Mouse (Mus musculus): ENCODE results near the gene Adamts6. TPM values are rescaled to one million over a fixed set of nuclear protein-coding genes. Genes with fewer than 3 reads are reported as not detected.

The Adamts6 gene
- total and polyA plus RNA-seq, 2 experiments from 2014 or later, result 0.38 to 4.6 TPM

DNA sequence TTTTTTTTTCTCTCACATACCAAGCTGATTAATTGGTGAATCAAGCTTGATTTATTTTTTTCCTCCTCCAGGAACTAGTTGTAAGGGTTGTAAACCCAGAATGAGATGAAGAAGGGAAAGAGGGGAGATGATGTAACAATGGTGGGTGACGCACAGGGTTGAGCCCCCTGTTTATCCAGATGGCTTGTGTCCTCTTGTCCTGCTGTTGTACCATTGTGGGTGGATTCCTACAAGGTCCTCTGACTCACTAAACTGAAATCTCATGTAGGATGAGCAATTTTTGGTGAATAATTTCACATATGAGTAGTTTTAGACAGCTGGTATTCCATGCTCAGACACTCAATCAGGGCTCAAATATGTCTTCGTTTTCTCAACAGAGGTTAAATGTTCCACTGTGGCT, 233.9 kb downstream of the Adamts6 start:
- 95% methylated on average over 2 of the region's 2 CpGs for WGBS

DNA sequence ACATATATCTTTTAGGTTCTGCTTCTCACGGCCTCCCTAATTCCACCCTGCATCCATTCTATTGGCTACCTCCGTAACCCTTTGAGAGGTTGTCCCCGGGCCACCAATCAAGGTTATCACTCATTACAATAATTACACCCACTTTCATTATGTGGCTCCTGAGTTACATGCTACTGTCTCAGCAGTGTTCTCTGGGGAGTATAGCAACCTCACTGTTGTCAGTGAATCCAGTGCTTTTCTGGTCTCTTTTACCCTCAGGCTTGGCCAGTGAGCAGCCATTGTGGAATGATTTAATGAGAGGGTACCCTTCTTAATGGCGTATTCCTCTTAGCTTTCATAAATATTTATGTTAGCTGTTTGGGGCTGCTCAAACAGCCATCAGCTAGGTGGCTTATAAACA, 238.0 kb downstream of the Adamts6 start:
- H3K36me3 ChIP-seq (ENCODE audit: insufficient read depth, low read length), result no peaks in the 10 kb centered on the region
- ATAC-seq (ENCODE audit: low FRiP score) (no peak), DNase-seq (ENCODE audit: low spot score) (no peak)
- no peak overlapping the region for H3K27ac ChIP-seq (ENCODE audit: low read depth, low read length)
- no peak for TF ChIP-seq CTCF (IDR thresholded peaks at IDR 0.05)
- no peak overlapping the region for H3K4me2 ChIP-seq (ENCODE audit: low read depth, low read length, poor library complexity, severe bottlenecking)
- H3K9ac ChIP-seq (replicated peaks; ENCODE audit: low read length, poor library complexity, severe bottlenecking), result no peak overlapping the region
- no peaks in the 10 kb centered on the region for H3K4me1 ChIP-seq (ENCODE audit: insufficient read depth, low read length)
- no peak overlapping the region for H3K4me3 ChIP-seq (ENCODE audit: low read depth, low read length)
- H3K9me3 ChIP-seq (ENCODE audit: low read length), result no peaks in the 10 kb centered on the region
- H3K27me3 ChIP-seq (ENCODE audit: insufficient read depth, low read length), result no peaks in the 10 kb centered on the region
- 75% methylated on average over 4 of the region's 4 CpGs for WGBS

More for the DNA sequence above, 233.9 kb downstream of the Adamts6 start:
- Histone ChIP-seq H3K9me3 (ENCODE audit: low read length) (no peaks in the 10 kb centered on the region), H3K4me2 (ENCODE audit: low read depth, low read length, poor library complexity, severe bottlenecking) (no peak overlapping the region), H3K36me3 (ENCODE audit: insufficient read depth, low read length) (no peaks in the 10 kb centered on the region), H3K4me3 (ENCODE audit: low read depth, low read length) (no peak overlapping the region), H3K27ac (ENCODE audit: low read depth, low read length) (no peak overlapping the region), H3K27me3 (ENCODE audit: insufficient read depth, low read length) (no peaks in the 10 kb centered on the region), H3K4me1 (ENCODE audit: insufficient read depth, low read length) (no peaks in the 10 kb centered on the region), H3K9ac (replicated peaks; ENCODE audit: low read length, poor library complexity, severe bottlenecking) (no peak overlapping the region)
- no peak for DNase-seq (ENCODE audit: low spot score)
- TF ChIP-seq CTCF (IDR thresholded peaks at IDR 0.05), result no peak
- no peak for ATAC-seq (ENCODE audit: low FRiP score)

DNA sequence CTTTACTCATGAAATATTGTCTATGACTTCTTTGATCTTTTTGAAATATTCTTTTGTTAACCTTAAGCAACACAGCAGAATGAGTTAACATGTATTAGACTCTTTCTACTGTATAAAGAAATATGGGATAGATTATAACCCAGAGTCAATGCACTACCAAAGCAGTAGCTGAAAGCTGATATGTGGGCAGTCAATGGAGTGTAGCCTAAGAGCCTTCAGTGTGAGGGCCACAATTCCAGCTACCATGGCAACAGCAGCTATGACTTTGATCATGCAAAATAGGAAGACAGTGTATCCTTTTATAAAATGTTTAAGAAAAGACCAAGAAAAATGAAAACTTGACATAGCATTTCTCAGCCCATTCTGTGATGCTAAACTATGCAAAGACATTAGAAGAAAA, 241.6 kb downstream of the Adamts6 start:
- TF ChIP-seq CTCF (IDR thresholded peaks at IDR 0.05), result no peak
- DNase-seq (ENCODE audit: low spot score) (no peak), ATAC-seq (ENCODE audit: low FRiP score) (0 out of 2 replicates have a peak, but pooled peaks have one; percentile 54)
- Histone ChIP-seq H3K9ac (replicated peaks; ENCODE audit: low read length, poor library complexity, severe bottlenecking) (no peak overlapping the region), H3K36me3 (ENCODE audit: insufficient read depth, low read length) (no peaks in the 10 kb centered on the region), H3K4me1 (ENCODE audit: insufficient read depth, low read length) (no peaks in the 10 kb centered on the region), H3K27me3 (ENCODE audit: insufficient read depth, low read length) (no peaks in the 10 kb centered on the region), H3K27ac (ENCODE audit: low read depth, low read length) (no peak overlapping the region), H3K4me2 (ENCODE audit: low read depth, low read length, poor library complexity, severe bottlenecking) (no peak overlapping the region), H3K4me3 (ENCODE audit: low read depth, low read length) (no peak overlapping the region), H3K9me3 (ENCODE audit: low read length) (no peaks in the 10 kb centered on the region)

DNA sequence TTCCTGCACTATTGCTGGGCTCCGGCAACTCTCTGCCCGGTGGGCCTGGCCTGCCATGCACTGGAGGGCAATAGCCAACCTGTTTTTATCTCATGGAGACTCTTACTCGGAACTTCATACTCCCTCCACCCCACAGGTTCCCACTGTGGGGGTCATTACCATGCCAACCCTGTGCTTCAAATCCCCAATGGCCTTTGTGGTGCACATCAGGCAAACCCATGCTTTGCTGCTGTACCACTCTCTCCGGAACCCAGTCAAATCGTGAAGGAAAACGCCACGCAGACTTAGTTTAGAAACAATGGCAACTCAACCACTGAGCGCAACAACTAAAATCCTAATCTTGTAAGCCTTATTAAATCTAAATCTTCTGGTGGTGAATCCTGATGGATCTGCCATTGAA, 244.2 kb downstream of the Adamts6 start:
- TF ChIP-seq CTCF (IDR thresholded peaks at IDR 0.05), result no peak
- no peak for DNase-seq (ENCODE audit: low spot score)
- H3K27me3 ChIP-seq (ENCODE audit: insufficient read depth, low read length), result no peaks in the 10 kb centered on the region
- ATAC-seq (ENCODE audit: low FRiP score), result no peak
- H3K9ac ChIP-seq (replicated peaks; ENCODE audit: low read length, poor library complexity, severe bottlenecking), result no peak overlapping the region
- no peak overlapping the region for H3K4me2 ChIP-seq (ENCODE audit: low read depth, low read length, poor library complexity, severe bottlenecking)
- H3K4me3 ChIP-seq (ENCODE audit: low read depth, low read length), result no peak overlapping the region
- H3K9me3 ChIP-seq (ENCODE audit: low read length), result no peaks in the 10 kb centered on the region
- H3K36me3 ChIP-seq (ENCODE audit: insufficient read depth, low read length), result no peaks in the 10 kb centered on the region
- H3K27ac ChIP-seq (ENCODE audit: low read depth, low read length), result no peak overlapping the region
- 82% methylated on average over 8 of the region's 8 CpGs for WGBS
- H3K4me1 ChIP-seq (ENCODE audit: insufficient read depth, low read length), result no peaks in the 10 kb centered on the region

DNA sequence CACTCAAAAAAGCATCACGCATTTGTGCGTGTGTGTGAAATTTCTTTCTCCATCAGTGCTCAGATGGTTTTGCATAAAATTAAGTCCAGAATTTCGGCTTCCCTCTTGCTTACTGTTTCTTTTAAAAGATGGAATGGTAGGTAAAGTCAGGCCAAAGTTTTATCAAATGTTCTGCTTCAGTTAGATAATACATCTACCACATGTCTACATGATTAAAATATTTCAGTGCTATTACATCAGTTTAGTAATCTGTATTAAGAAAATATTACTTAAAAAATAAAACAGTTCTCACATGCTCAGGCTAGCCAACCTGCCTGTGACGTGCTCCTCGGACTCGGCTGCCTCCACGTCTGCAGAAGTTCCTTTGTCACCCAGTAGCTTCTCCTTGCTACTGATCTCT, 245.1 kb downstream of the Adamts6 start:
- H3K9ac ChIP-seq (replicated peaks; ENCODE audit: low read length, poor library complexity, severe bottlenecking), result no peak overlapping the region
- ATAC-seq (ENCODE audit: low FRiP score), result no peak
- DNase-seq (ENCODE audit: low spot score), result no peak
- no peak for TF ChIP-seq CTCF (IDR thresholded peaks at IDR 0.05)
- WGBS, result 92% methylated on average over 7 of the region's 7 CpGs
- no peak overlapping the region for H3K4me3 ChIP-seq (ENCODE audit: low read depth, low read length)
- H3K9me3 ChIP-seq (ENCODE audit: low read length), result no peaks in the 10 kb centered on the region
- H3K27ac ChIP-seq (ENCODE audit: low read depth, low read length), result no peak overlapping the region
- no peaks in the 10 kb centered on the region for H3K36me3 ChIP-seq (ENCODE audit: insufficient read depth, low read length)
- H3K27me3 ChIP-seq (ENCODE audit: insufficient read depth, low read length), result no peaks in the 10 kb centered on the region
- H3K4me1 ChIP-seq (ENCODE audit: insufficient read depth, low read length), result no peaks in the 10 kb centered on the region
- no peak overlapping the region for H3K4me2 ChIP-seq (ENCODE audit: low read depth, low read length, poor library complexity, severe bottlenecking)

DNA sequence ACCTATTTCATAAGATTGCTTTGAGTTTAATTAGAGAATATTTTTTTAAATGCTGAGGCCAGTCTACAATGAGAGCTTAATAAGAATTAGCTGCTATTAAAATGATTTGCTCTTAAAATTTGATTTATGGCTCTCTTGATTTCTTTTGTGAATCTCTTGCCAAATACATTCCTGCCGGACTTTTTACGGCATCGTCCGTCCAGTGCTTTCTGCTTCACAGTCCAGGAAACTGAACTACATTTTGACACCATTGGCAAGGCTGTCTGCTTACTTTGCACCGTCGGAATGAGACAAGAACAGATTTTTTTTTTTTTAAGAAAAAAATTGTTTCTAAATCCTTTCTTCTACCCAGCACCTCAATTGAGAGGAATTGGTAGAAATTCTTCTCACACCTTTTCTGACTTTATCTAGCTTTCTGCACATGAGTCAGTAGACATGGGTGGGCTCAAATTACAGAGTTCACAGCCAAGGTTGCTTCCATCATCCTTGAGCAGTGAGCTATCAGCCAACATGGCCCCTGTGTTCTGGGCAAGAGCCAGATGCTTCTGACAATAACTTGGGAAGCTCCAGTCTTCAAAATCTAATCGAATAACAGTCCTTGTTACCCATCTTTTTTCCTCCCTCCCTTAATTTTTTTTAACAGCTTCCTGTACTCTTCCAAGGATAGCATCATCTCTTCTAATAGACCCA, 246.3 kb downstream of the Adamts6 start:
- no peaks in the 10 kb centered on the region for H3K27me3 ChIP-seq (ENCODE audit: insufficient read depth, low read length)
- DNase-seq (ENCODE audit: low spot score), result no peak
- 91% methylated on average over 7 of the region's 7 CpGs for WGBS
- H3K27ac ChIP-seq (ENCODE audit: low read depth, low read length), result no peak overlapping the region
- ATAC-seq (ENCODE audit: low FRiP score), result no peak
- no peak overlapping the region for H3K4me2 ChIP-seq (ENCODE audit: low read depth, low read length, poor library complexity, severe bottlenecking)
- no peak for TF ChIP-seq CTCF (IDR thresholded peaks at IDR 0.05)
- H3K4me1 ChIP-seq (ENCODE audit: insufficient read depth, low read length), result no peaks in the 10 kb centered on the region
- H3K9me3 ChIP-seq (ENCODE audit: low read length), result no peaks in the 10 kb centered on the region
- no peaks in the 10 kb centered on the region for H3K36me3 ChIP-seq (ENCODE audit: insufficient read depth, low read length)
- H3K9ac ChIP-seq (replicated peaks; ENCODE audit: low read length, poor library complexity, severe bottlenecking), result no peak overlapping the region
- no peak overlapping the region for H3K4me3 ChIP-seq (ENCODE audit: low read depth, low read length)

Measured in midbrain, postnatal 0 days (tissue).